Mouse (Mus musculus) thymus, postnatal 10 days (tissue): ENCODE measurements around the gene Rps18.
A peak's percentile ranks its signal among the peaks of the same experiment; 100 is the strongest.
"Not testable (repeated sequence)": the region's sequence is repeated elsewhere in the genome, so short reads cannot be mapped to it uniquely, and the experiment has no call there.

ENCODE experiments used
- DNase-seq, 2 experiments: peaks; one replicate each; pipeline ENCODE4 v3.0.0; 2021; ENCODE audit warnings: low spot score in 2 of 2

Rps18 gene

GRCm38 (mm10) chr17:33908331-33909076, 47.3 kb downstream of the Rps18 start:
- DNase-seq: peak; percentile 34 to 41

- DNase-seq: not testable (repeated sequence)
These were observed 51.0 kb downstream of the Rps18 start, which contains the start of gene Platr17 for GRCm38 (mm10) chr17:33904835-33905234. TSS of gene Platr17 (plus strand) at chr17:33905135.

DNA sequence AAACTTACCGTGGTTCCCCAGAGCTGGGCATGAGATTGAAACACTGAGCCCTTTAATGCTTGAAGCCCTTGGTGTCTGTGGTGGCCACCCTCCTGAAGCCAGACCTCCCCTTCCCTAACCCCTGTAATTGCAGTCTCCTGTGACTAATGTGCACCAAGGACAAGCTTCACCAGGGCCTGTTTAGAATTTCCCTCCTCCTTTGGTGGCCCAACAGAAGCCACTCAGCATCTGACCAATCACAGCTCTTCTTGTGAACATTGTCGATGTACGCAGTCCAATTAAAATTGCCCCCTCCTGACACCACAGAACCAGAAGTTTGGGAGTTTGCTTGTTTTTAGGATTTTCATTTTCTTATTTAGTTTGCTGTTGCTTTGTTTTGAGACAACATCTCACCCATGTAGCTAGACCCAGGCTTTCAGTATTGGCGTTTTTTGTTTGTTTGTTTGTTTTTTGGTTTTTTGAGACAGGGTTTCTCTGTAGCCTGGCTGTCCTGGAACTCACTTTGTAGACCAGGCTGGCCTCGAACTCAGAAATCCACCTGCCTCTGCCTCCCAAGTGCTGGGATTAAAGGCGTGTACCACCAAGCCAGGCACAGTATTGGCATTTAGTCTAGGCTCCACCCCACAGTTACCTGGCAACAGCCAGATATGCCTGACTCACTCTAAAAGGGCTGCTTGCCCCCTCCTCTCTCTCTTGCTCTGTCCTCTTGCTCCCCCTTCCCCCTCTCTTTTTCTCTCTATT, 51.7 kb downstream of the Rps18 start:
- not testable (repeated sequence) for DNase-seq

DNA sequence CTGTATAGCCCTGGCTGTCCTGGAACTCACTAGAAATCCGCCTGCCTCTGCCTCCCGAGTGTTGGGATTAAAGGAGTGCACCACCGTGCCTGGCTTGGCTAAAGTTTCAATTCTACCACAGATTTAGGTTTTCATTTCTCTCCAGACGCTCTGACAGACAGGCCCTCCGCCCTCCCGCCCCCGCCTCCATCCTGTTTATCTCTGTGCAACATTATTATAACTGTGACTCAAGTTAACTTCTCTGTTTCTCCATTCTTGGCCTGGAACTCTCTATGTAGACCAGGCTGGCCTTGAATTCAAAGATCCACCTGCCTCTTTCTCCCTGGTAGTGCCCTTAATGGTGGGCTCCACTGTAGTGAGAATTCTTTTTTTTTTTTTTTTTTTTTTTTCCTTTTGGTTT, 53.3 kb downstream of the Rps18 start:
- DNase-seq: no peak

DNA sequence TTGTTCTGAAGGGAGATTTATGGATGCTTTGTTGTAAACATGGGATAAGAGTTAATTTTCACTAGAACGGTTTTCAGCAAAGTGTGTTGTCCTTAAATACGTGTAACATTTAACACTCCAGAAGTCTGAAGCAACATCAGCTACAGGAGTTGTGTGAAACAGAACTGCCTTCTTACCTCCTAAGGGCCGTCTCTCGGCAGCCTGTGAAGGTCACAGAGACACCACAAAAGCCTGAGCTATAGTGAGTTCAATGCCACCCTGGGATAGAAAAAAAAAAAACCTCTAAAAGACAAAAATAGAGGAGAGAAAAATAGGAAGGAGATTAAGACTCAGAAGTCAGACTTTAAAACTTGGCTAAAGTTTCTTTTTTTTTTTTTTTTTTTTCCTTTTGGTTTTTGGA, 53.7 kb downstream of the Rps18 start:
- no peak for DNase-seq
